Mouse (Mus musculus): ENCODE data around the gene Amdhd1. TPM values are rescaled to one million over a fixed set of nuclear protein-coding genes. Genes with fewer than 3 reads are reported as not detected.

The Amdhd1 gene
- polyA plus RNA-seq, 1 experiment from 2014 or later = not detected

DNA sequence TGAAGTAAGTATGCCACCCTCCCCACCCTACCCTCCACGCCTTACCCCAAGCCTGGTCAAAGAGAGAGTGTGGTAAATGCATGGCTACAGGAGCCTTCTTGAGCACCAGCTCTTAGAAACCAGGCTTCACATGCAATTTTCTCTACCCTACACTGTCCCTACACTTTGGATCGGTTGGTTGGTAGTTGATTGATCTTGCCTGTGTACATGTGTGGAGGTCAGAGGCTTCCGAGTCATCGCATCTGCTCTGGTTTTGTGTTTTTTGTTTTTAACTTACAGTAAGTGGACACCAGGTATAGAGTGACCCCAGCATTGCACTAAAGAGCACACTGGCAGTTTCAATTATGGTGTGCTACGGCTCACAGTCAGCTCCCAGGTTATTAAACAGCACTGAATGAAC lies 4.3 kb upstream of the Amdhd1 start:
- WGBS = 86% methylated on average over 5 of the region's 5 CpGs
- Histone ChIP-seq H3K27me3 (ENCODE audit: control insufficient read depth, insufficient read depth, low read length) (peaks cover 3% of the 10 kb centered on the region; the same call in 1 of the 2 replicates), H3K36me3 (ENCODE audit: control insufficient read depth, insufficient read depth, low read length) (no peaks in the 10 kb centered on the region), H3K9me3 (ENCODE audit: control insufficient read depth, low read length) (no peaks in the 10 kb centered on the region), H3K4me1 (ENCODE audit: control insufficient read depth, insufficient read depth, low read length) (0 out of 2 replicates have a peak, but pooled peaks cover 6% of the 10 kb centered on the region), H3K4me3 (replicated peaks; ENCODE audit: low read depth, low read length) (no peak overlapping the region), H3K4me2 (ENCODE audit: low read length) (no peak overlapping the region), H3K27ac (replicated peaks; ENCODE audit: low read depth, low read length) (no peak overlapping the region), H3K9ac (replicated peaks; ENCODE audit: low read length) (no peak overlapping the region)
- ATAC-seq (ENCODE audit: low FRiP score, low TSS enrichment) = no peak
- no peak for DNase-seq

- no peak overlapping the region for H3K4me3 ChIP-seq (replicated peaks; ENCODE audit: low read depth, low read length)
- H3K4me2 ChIP-seq (ENCODE audit: low read length) = no peak overlapping the region
- 60% methylated on average over 6 of the region's 6 CpGs for WGBS
- 0 out of 2 replicates have a peak, but pooled peaks cover 6% of the 10 kb centered on the region for H3K4me1 ChIP-seq (ENCODE audit: control insufficient read depth, insufficient read depth, low read length)
- no peak for ATAC-seq (ENCODE audit: low FRiP score, low TSS enrichment)
- DNase-seq = no peak
- no peaks in the 10 kb centered on the region for H3K9me3 ChIP-seq (ENCODE audit: control insufficient read depth, low read length)
- no peaks in the 10 kb centered on the region for H3K36me3 ChIP-seq (ENCODE audit: control insufficient read depth, insufficient read depth, low read length)
- no peak overlapping the region for H3K9ac ChIP-seq (replicated peaks; ENCODE audit: low read length)
- peaks cover 3% of the 10 kb centered on the region; the same call in 1 of the 2 replicates for H3K27me3 ChIP-seq (ENCODE audit: control insufficient read depth, insufficient read depth, low read length)
- no peak overlapping the region for H3K27ac ChIP-seq (replicated peaks; ENCODE audit: low read depth, low read length)
Measured at GRCm38 (mm10) chr10:93543176-93543575, 3.3 kb upstream of the Amdhd1 start.

DNA sequence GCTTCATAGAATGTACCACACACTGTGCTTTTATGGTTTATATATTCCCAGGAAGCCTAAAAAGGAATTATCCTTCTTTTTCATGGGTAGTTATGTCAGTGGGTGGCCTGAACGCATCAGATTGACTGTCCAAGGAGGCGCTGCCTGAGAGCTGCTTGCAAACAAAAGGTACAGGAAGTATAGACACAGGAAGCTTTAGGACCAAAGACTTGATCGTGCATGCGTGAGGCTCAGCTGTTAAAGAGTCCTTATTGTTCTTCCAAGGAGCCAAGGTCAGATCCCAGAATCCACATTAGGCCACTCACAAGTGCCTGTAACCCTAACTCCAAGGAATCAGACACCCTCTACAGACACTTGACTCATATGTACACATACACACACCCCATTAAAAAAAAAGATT lies 2.5 kb upstream of the Amdhd1 start:
- ATAC-seq (ENCODE audit: low FRiP score, low TSS enrichment) (no peak), DNase-seq (peak; percentile 9)
- Histone ChIP-seq H3K27me3 (ENCODE audit: control insufficient read depth, insufficient read depth, low read length) (peaks cover 3% of the 10 kb centered on the region; the same call in 1 of the 2 replicates), H3K4me2 (ENCODE audit: low read length) (no peak overlapping the region), H3K36me3 (ENCODE audit: control insufficient read depth, insufficient read depth, low read length) (no peaks in the 10 kb centered on the region), H3K27ac (replicated peaks; ENCODE audit: low read depth, low read length) (no peak overlapping the region), H3K9me3 (ENCODE audit: control insufficient read depth, low read length) (no peaks in the 10 kb centered on the region), H3K4me3 (replicated peaks; ENCODE audit: low read depth, low read length) (no peak overlapping the region), H3K4me1 (ENCODE audit: control insufficient read depth, insufficient read depth, low read length) (0 out of 2 replicates have a peak, but pooled peaks cover 6% of the 10 kb centered on the region), H3K9ac (replicated peaks; ENCODE audit: low read length) (no peak overlapping the region)
- 14% methylated on average over 4 of the region's 4 CpGs for WGBS

DNA sequence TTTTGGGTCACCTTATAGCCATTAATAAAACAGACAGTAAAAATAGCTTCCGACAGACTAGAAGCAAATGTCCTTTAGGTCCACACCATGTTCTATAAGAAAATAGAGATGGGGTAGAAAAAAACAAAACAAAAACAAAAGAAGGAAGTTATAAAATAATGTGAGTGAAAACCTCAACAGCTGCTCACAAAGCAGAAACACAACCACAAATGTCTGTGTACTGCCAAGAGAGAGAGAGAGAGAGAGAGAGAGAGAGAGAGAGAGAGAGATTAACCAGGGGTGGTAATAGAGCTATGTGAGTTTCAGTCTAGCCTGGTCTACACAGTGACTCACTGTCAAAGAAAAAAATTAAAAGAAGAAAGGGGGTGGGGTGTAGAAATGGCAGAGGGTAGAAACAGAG lies 1.8 kb upstream of the Amdhd1 start:
- Histone ChIP-seq H3K27ac (replicated peaks; ENCODE audit: low read depth, low read length) (no peak overlapping the region), H3K36me3 (ENCODE audit: control insufficient read depth, insufficient read depth, low read length) (no peaks in the 10 kb centered on the region), H3K9me3 (ENCODE audit: control insufficient read depth, low read length) (no peaks in the 10 kb centered on the region), H3K27me3 (ENCODE audit: control insufficient read depth, insufficient read depth, low read length) (peaks cover 3% of the 10 kb centered on the region; the same call in 1 of the 2 replicates), H3K9ac (replicated peaks; ENCODE audit: low read length) (no peak overlapping the region), H3K4me2 (ENCODE audit: low read length) (no peak overlapping the region), H3K4me3 (replicated peaks; ENCODE audit: low read depth, low read length) (no peak overlapping the region), H3K4me1 (ENCODE audit: control insufficient read depth, insufficient read depth, low read length) (0 out of 2 replicates have a peak, but pooled peaks cover 6% of the 10 kb centered on the region)
- 90% methylated on average over 1 of the region's 1 CpGs for WGBS
- ATAC-seq (ENCODE audit: low FRiP score, low TSS enrichment) = no peak
- no peak for DNase-seq

- no peak for DNase-seq
- Histone ChIP-seq H3K36me3 (ENCODE audit: control insufficient read depth, insufficient read depth, low read length) (no peaks in the 10 kb centered on the region), H3K27ac (replicated peaks; ENCODE audit: low read depth, low read length) (no peak within 1 kb of the TSS), H3K4me1 (ENCODE audit: control insufficient read depth, insufficient read depth, low read length) (0 out of 2 replicates have a peak, but pooled peaks cover 6% of the 10 kb centered on the region), H3K27me3 (ENCODE audit: control insufficient read depth, insufficient read depth, low read length) (peaks cover 3% of the 10 kb centered on the region; the same call in 1 of the 2 replicates), H3K4me3 (replicated peaks; ENCODE audit: low read depth, low read length) (peak within 1 kb of the TSS; percentile 32), H3K9ac (replicated peaks; ENCODE audit: low read length) (peak within 1 kb of the TSS; percentile 4; the same call in 1 of the 2 replicates), H3K9me3 (ENCODE audit: control insufficient read depth, low read length) (no peaks in the 10 kb centered on the region), H3K4me2 (ENCODE audit: low read length) (peak within 1 kb of the TSS; percentile 62)
- WGBS = 67% methylated on average over 17 of the region's 17 CpGs
- no peak for ATAC-seq (ENCODE audit: low FRiP score, low TSS enrichment)
Measured at GRCm38 (mm10) chr10:93540431-93541210, 788 bp upstream of the Amdhd1 start, which contains the start of gene Ccdc38. Gene Ccdc38 (plus strand): TSS chr10:93540632.

DNA sequence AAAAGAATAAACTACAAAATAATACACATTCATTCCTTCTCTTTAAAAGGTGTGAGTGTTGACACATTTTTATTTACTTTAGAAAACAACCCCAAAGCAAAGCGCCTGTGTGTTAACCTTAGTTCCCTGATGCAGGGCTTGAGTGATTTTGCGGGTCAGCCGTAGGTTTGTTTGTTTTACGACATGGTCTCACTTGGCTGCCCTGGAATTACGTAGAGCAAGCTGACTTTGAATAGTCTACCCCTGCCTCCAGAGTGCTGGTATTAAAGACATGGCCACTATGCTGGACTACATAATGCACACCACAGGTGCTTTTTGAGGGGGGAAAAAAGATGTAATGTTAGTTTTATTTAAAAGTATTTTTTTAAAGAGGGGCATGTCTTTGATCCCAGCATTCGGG lies 1.0 kb downstream of the Amdhd1 start:
- Histone ChIP-seq H3K9me3 (ENCODE audit: control insufficient read depth, low read length) (no peaks in the 10 kb centered on the region), H3K27me3 (ENCODE audit: control insufficient read depth, insufficient read depth, low read length) (peaks cover 3% of the 10 kb centered on the region; the same call in 1 of the 2 replicates), H3K4me1 (ENCODE audit: control insufficient read depth, insufficient read depth, low read length) (0 out of 2 replicates have a peak, but pooled peaks cover 6% of the 10 kb centered on the region), H3K4me2 (ENCODE audit: low read length) (no peak overlapping the region), H3K36me3 (ENCODE audit: control insufficient read depth, insufficient read depth, low read length) (no peaks in the 10 kb centered on the region), H3K27ac (replicated peaks; ENCODE audit: low read depth, low read length) (no peak overlapping the region), H3K9ac (replicated peaks; ENCODE audit: low read length) (no peak overlapping the region), H3K4me3 (replicated peaks; ENCODE audit: low read depth, low read length) (no peak overlapping the region)
- DNase-seq (no peak), ATAC-seq (ENCODE audit: low FRiP score, low TSS enrichment) (no peak)
- 56% methylated on average over 6 of the region's 6 CpGs for WGBS

GRCm38 (mm10) chr10:93538287-93538686 lies 1.5 kb downstream of the Amdhd1 start:
- Histone ChIP-seq H3K27me3 (ENCODE audit: control insufficient read depth, insufficient read depth, low read length) (peaks cover 3% of the 10 kb centered on the region; the same call in 1 of the 2 replicates), H3K4me2 (ENCODE audit: low read length) (no peak overlapping the region), H3K36me3 (ENCODE audit: control insufficient read depth, insufficient read depth, low read length) (no peaks in the 10 kb centered on the region), H3K4me3 (replicated peaks; ENCODE audit: low read depth, low read length) (no peak overlapping the region), H3K9me3 (ENCODE audit: control insufficient read depth, low read length) (no peaks in the 10 kb centered on the region), H3K27ac (replicated peaks; ENCODE audit: low read depth, low read length) (no peak overlapping the region), H3K4me1 (ENCODE audit: control insufficient read depth, insufficient read depth, low read length) (0 out of 2 replicates have a peak, but pooled peaks cover 6% of the 10 kb centered on the region), H3K9ac (replicated peaks; ENCODE audit: low read length) (no peak overlapping the region)
- DNase-seq (no peak), ATAC-seq (ENCODE audit: low FRiP score, low TSS enrichment) (no peak)
- 94% methylated on average over 2 of the region's 2 CpGs for WGBS

DNA sequence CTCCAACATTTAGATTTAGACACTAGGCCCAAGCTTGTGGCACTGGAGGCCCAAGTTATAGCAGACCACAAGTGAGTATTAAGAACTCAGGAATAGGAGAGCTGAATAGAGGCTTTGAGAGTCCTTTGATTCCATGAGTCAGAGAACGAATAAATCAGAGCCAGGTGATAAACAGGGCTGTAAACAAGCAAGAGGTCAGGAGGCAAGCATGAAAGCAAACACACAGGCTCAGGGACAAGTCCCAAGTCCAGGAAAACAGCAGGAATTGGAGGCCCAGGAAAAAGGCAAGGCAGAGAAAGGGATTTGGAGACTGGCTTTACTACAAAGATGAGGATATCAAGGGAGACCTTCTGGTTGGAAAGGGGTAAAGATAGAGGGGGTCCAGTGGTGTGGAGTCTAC lies 14.5 kb downstream of the Amdhd1 start:
- Histone ChIP-seq H3K27me3 (ENCODE audit: control insufficient read depth, insufficient read depth, low read length) (no peaks in the 10 kb centered on the region), H3K9ac (replicated peaks; ENCODE audit: low read length) (no peak overlapping the region), H3K4me1 (ENCODE audit: control insufficient read depth, insufficient read depth, low read length) (no peaks in the 10 kb centered on the region), H3K36me3 (ENCODE audit: control insufficient read depth, insufficient read depth, low read length) (no peaks in the 10 kb centered on the region), H3K9me3 (ENCODE audit: control insufficient read depth, low read length) (peaks cover 5% of the 10 kb centered on the region; the same call in 1 of the 2 replicates), H3K27ac (replicated peaks; ENCODE audit: low read depth, low read length) (no peak overlapping the region), H3K4me3 (replicated peaks; ENCODE audit: low read depth, low read length) (no peak overlapping the region), H3K4me2 (ENCODE audit: low read length) (no peak overlapping the region)
- WGBS = 88% methylated on average over 1 of the region's 1 CpGs
- no peak for DNase-seq
- no peak for ATAC-seq (ENCODE audit: low FRiP score, low TSS enrichment)

DNA sequence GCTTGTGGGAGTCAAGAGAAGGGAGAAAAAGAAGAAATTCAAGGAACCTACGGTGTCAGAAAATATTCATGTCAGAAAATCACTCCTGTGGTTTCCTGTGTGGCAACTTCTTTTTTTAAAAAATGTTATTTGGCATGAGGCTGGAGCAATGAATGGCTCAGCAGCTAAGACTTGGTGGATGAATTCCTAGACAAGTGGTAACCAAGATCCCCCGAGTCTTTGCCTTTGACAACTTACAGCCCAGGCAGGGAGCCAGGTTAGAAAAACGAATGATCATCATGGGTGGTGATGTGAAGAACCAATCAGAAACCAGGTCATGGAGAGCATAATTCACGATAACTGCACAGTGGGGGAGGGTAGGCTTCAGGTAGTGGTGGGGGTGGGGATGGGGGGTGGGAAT lies 18.8 kb downstream of the Amdhd1 start:
- no peak for ATAC-seq (ENCODE audit: low FRiP score, low TSS enrichment)
- WGBS = 79% methylated on average over 4 of the region's 4 CpGs
- Histone ChIP-seq H3K9ac (replicated peaks; ENCODE audit: low read length) (no peak overlapping the region), H3K4me2 (ENCODE audit: low read length) (no peak overlapping the region), H3K36me3 (ENCODE audit: control insufficient read depth, insufficient read depth, low read length) (no peaks in the 10 kb centered on the region), H3K9me3 (ENCODE audit: control insufficient read depth, low read length) (no peaks in the 10 kb centered on the region), H3K27ac (replicated peaks; ENCODE audit: low read depth, low read length) (no peak overlapping the region), H3K4me1 (ENCODE audit: control insufficient read depth, insufficient read depth, low read length) (no peaks in the 10 kb centered on the region), H3K27me3 (ENCODE audit: control insufficient read depth, insufficient read depth, low read length) (no peaks in the 10 kb centered on the region), H3K4me3 (replicated peaks; ENCODE audit: low read depth, low read length) (no peak overlapping the region)
- no peak for DNase-seq
